Mouse (Mus musculus) erythroid progenitor cell, adult 5-6 weeks (primary cell): Measurements from ENCODE around the gene Hcn1. TPM values are rescaled to one million over a fixed set of nuclear protein-coding genes. Genes with fewer than 3 reads are reported as not detected.
"Not testable (repeated sequence)": the region's sequence is repeated elsewhere in the genome, so short reads cannot be mapped to it uniquely, and the experiment has no call there.

Experiments used
- ATAC-seq: replicated peaks from 2 replicates; pipeline ENCODE4 v1.8.0; 2016; ENCODE audit warnings: moderate number of reproducible peaks, mild to moderate bottlenecking, moderate TSS enrichment, inconsistent platforms; ENCODE audit not compliant: poor library complexity, low FRiP score, severe bottlenecking
- total RNA-seq, 2 experiments: library from RNA; stranded (forward) in 1 of 2; stranded (reverse) in 1 of 2; fragments of 150-400 nt in 1 of 2; fragments of 186-747, 209-891 nt in 1 of 2; gene quantifications; 2 replicates each; pipeline versions ENCODE4 v1.2.3 to v1.2.4; 2015 to 2017; ENCODE audit warnings: low replicate concordance in 2 of 2

Gene Hcn1
- total RNA-seq, 2 experiments from 2014 or later, result not detected

- ATAC-seq, result no peak
These were observed 373.7 kb downstream of the Hcn1 start for GRCm38 (mm10) chr13:117975823-117976222.

- no peak for ATAC-seq
These were observed 382.2 kb downstream of the Hcn1 start for GRCm38 (mm10) chr13:117984339-117984738.

- no peak for ATAC-seq
These were observed 397.8 kb downstream of the Hcn1 start for GRCm38 (mm10) chr13:117999767-118000488.

- ATAC-seq, result no peak
These were observed 398.4 kb downstream of the Hcn1 start for GRCm38 (mm10) chr13:118000538-118000937.

GRCm38 (mm10) chr13:118021176-118021575, 419.1 kb downstream of the Hcn1 start:
- ATAC-seq, result no peak

GRCm38 (mm10) chr13:118022891-118023290, 420.8 kb downstream of the Hcn1 start:
- ATAC-seq, result not testable (repeated sequence)

- ATAC-seq, result no peak
These were observed 421.3 kb downstream of the Hcn1 start for GRCm38 (mm10) chr13:118023381-118023780.

GRCm38 (mm10) chr13:118026510-118026909, 424.4 kb downstream of the Hcn1 start:
- no peak for ATAC-seq

- ATAC-seq, result no peak
These were observed 425.7 kb downstream of the Hcn1 start for GRCm38 (mm10) chr13:118027868-118028267.

- ATAC-seq, result no peak
These were observed 426.5 kb downstream of the Hcn1 start for GRCm38 (mm10) chr13:118028662-118029061.

- ATAC-seq, result no peak
These were observed 427.5 kb downstream of the Hcn1 start for GRCm38 (mm10) chr13:118029579-118029978.

GRCm38 (mm10) chr13:118035598-118035997, 433.5 kb downstream of the Hcn1 start:
- ATAC-seq, result no peak
